Mouse (Mus musculus): ENCODE data around the gene H2al1f. TPM values are rescaled to one million over a fixed set of nuclear protein-coding genes. Genes with fewer than 3 reads are reported as not detected.
"Not testable (repeated sequence)": the region's sequence is repeated elsewhere in the genome, so short reads cannot be mapped to it uniquely, and the experiment has no call there.

The H2al1f gene
- not detected for total RNA-seq (2021)

DNA sequence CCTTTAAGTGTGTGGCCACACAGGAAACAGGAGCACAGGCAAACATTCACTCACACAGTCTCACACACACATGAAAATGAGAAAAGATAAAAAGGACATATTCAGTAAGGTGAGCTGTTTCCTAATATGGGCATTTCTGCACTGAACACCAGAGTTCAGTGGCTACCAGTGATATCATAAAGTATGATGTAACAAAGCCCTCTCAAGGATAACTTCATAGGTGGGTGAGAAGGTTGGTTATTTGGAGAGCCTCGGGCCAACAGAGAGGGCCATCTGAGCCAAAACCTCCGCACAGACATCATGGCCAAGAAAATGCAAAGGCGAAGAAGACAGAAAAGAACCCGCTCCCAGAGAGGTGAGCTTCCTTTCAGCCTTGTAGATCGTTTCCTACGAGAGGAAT lies at the start of gene H2al1f:
H2al1f (plus strand) TSS at position 301 of the 400 bp plus-strand sequence.
- intact Hi-C loops (cut with DNase I); DNase-seq: not testable (repeated sequence)

DNA sequence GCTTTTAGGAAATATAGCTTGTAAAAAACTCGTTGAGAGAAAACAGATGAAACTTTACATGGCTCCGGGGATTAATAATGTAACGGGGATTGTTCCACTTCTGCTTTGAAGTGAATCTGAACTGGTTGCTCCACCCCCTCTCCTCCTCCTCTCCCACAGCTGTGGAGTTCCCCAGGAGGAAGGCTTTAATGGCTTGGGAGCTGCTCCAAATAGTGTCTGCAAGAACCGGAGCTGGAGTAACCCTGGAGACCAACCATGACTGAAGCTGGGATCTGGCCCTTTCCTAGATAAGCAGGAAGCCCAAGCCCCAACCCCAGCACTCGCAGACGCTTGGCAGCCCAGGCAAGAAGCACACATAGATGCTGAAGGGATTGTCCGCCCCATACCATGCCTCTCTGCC lies 47.2 kb upstream of the H2al1f start:
- peak in 1 of 2 experiments; percentile 5 for DNase-seq
- intact Hi-C loops (cut with DNase I): no loop called here

DNA sequence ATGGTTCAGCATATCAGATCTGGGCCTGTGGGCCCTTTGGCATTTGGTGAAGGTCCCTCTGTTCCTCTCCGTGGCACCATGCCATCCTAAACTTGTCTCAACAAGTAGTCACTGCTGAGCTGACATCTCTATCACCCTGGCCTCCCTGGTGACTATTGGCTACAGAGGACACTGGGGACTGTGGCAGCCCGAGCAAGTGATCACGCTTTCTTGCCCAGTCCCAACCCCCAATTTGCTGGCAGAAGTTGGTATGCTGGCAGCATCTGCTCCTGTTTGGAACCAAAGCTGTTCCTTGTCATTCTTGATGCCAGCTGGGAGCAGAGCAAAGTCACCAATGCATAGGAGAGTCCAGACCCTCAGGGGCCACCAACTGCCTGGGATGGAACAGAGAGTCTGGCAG lies 45.9 kb upstream of the H2al1f start:
- intact Hi-C loops (cut with DNase I): no loop called here
- DNase-seq: peak in 1 of 2 experiments; percentile 17

DNA sequence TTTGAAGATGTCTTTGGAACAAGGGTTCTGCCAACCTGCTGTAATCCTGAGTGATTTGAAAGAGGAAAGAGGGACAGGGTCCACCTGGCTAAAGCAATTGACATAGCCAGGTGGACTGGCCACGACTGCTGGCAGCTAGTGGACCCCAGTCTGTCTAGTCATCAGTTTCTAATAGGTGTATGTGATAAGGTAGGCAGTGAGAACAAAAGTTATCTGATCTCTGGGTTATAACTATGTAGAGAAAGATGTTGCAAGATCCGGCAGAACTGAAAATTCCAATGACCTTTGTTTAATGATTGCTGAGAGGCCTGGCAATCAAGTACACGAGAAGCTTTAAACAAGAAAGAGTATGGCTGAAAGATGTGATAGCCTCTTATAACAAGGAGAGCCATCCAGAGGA lies 41.8 kb upstream of the H2al1f start:
- intact Hi-C loops (cut with DNase I): no loop called here
- no peak for DNase-seq

DNA sequence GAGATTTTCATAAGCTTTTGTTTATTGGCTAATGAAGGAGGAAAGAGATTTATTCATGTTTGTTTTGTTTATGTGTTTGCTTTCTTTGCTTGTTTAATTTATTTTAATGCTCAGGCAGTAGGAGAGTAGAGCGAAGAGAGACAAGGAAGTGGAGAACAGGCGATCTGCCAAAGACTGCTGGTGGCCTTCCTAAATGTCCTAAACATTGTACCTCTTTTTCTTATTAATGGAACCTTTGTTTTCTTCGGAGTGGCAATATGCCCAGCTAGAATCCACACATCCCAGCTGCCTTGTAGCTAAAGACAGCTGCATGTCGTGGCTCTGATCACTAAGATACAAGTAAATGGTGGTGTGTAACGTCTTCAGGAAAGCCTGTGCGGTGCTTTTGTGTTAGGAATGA lies 37.9 kb upstream of the H2al1f start:
- DNase-seq: no peak
- intact Hi-C loops (cut with DNase I): no loop called here

DNA sequence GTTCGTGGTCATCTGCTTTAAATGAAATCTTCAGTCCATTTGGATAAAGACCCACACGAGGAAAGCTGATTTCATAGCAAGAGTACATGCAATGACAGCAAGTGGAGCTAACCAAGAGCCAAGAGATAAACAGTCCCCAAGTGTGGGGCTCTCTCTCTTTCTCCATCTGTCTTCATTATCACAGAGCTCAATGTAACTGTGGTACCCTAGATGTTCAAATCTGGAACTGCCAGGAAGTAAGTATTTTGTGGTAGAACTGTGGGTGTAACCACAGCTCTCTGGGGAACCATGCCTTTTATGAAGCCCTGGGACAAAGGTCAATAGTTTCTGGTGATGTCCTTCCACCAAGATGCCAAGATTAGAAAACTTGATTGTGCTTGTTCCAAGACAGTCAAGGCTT lies 34.2 kb upstream of the H2al1f start:
- intact Hi-C loops (cut with DNase I): no loop called here
- DNase-seq: no peak

DNA sequence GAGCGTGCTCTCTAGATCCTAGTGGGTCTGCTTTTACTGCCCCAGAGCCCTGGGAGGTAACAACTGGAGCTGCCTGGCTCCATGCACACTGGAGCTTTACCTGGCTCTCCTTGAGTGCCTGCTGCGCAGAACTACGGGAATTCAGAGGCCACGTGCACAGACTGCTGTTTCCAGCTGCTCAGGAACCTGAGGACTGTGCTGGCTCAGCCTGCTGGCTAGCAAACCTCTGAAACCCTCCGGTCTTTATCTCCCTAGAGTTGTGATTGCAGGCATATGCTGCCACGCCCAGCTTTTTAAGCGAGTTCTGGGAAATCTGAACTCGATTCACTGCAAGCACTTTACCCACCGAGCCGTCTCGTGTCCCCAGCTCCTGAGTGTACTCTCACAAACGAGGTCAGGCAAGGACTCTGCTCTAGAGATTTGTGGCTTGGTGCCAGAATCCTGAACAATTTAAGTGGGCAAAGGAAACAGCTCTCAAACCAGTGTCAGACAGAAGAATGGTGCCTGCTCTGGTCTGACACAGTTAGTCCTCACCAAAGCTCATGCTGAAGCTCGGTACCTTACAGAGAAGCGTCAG lies 26.6 kb upstream of the H2al1f start:
- peak; percentile 6 to 10 for DNase-seq
- intact Hi-C loops (cut with DNase I): no loop called here

DNA sequence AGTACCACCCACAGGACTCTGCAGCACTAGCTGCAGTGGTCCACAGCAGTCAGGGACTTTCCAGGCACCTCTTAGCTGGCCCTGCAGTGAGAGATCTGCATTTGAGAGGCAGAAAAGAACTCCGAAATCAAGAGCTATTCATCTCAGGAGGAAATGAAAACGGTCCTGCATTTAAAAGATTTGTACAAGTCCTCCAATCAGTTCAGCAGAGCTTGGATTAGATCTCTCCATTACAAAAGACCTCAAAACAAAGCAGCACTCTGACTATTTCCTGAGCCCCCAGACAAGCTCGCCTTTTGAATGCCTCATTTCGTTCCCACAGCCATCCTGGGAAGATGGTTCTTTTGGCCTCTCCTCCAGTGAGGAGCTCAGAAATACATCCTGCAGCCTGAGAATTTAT lies 25.7 kb upstream of the H2al1f start:
- intact Hi-C loops (cut with DNase I): no loop called here

DNA sequence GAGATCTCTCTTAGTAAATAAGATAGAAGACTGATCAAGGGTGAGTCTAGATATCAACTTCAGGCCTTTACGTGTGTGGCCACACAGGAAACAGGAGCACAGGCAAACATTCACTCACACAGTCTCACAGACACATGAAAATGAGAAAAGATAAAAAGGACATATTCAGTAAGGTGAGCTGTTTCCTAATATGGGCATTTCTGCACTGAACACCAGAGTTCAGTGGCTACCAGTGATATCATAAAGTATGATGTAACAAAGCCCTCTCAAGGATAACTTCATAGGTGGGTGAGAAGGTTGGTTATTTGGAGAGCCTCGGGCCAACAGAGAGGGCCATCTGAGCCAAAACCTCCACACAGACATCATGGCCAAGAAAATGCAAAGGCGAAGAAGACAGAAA lies 16.0 kb upstream of the H2al1f start, which contains the start of gene H2al1a:
H2al1a (plus strand) TSS at position 301 of the 400 bp plus-strand sequence.
- DNase-seq; intact Hi-C loops (cut with DNase I): not testable (repeated sequence)

More for the DNA sequence above, 25.7 kb upstream of the H2al1f start:
- no peak for DNase-seq

DNA sequence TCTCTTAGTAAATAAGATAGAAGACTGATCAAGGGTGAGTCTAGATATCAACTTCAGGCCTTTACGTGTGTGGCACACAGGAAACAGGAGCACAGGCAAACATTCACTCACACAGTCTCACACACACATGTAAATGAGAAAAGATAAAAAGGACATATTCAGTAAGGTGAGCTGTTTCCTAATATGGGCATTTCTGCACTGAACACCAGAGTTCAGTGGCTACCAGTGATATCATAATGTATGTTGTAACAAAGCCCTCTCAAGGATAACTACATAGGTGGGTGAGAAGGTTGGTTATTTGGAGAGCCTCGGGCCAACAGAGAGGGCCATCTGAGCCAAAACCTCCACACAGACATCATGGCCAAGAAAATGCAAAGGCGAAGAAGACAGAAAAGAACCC lies 12.8 kb upstream of the H2al1f start, which contains the start of gene H2al1b:
H2al1b (plus strand) TSS at position 301 of the 400 bp plus-strand sequence.
- intact Hi-C loops (cut with DNase I); DNase-seq: not testable (repeated sequence)

DNA sequence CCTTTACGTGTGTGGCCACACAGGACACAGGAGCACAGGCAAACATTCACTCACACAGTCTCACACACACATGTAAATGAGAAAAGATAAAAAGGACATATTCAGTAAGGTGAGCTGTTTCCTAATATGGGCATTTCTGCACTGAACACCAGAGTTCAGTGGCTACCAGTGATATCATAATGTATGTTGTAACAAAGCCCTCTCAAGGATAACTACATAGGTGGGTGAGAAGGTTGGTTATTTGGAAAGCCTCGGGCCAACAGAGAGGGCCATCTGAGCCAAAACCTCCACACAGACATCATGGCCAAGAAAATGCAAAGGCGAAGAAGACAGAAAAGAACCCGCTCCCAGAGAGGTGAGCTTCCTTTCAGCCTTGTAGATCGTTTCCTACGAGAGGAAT lies 9.6 kb upstream of the H2al1f start, which contains the start of gene H2al1c:
H2al1c (plus strand) TSS at position 301 of the 400 bp plus-strand sequence.
- intact Hi-C loops (cut with DNase I); DNase-seq: not testable (repeated sequence)

DNA sequence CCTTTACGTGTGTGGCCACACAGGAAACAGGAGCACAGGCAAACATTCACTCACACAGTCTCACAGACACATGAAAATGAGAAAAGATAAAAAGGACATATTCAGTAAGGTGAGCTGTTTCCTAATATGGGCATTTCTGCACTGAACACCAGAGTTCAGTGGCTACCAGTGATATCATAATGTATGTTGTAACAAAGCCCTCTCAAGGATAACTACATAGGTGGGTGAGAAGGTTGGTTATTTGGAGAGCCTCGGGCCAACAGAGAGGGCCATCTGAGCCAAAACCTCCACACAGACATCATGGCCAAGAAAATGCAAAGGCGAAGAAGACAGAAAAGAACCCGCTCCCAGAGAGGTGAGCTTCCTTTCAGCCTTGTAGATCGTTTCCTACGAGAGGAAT lies 6.4 kb upstream of the H2al1f start, which contains the start of gene H2al1d:
H2al1d (plus strand) TSS at position 301 of the 400 bp plus-strand sequence.
- intact Hi-C loops (cut with DNase I); DNase-seq: not testable (repeated sequence)

DNA sequence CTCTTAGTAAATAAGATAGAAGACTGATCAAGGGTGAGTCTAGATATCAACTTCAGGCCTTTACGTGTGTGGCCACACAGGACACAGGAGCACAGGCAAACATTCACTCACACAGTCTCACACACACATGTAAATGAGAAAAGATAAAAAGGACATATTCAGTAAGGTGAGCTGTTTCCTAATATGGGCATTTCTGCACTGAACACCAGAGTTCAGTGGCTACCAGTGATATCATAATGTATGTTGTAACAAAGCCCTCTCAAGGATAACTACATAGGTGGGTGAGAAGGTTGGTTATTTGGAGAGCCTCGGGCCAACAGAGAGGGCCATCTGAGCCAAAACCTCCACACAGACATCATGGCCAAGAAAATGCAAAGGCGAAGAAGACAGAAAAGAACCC lies 3.3 kb upstream of the H2al1f start, which contains the start of gene H2al1e:
H2al1e (plus strand) TSS at position 301 of the 400 bp plus-strand sequence.
- intact Hi-C loops (cut with DNase I); DNase-seq: not testable (repeated sequence)

DNA sequence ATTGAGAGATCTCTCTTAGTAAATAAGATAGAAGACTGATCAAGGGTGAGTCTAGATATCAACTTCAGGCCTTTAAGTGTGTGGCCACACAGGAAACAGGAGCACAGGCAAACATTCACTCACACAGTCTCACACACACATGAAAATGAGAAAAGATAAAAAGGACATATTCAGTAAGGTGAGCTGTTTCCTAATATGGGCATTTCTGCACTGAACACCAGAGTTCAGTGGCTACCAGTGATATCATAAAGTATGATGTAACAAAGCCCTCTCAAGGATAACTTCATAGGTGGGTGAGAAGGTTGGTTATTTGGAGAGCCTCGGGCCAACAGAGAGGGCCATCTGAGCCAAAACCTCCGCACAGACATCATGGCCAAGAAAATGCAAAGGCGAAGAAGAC lies 3.0 kb downstream of the H2al1f start, which contains the start of gene H2al1g:
H2al1g (plus strand) TSS at position 301 of the 400 bp plus-strand sequence.
- intact Hi-C loops (cut with DNase I); DNase-seq: not testable (repeated sequence)

DNA sequence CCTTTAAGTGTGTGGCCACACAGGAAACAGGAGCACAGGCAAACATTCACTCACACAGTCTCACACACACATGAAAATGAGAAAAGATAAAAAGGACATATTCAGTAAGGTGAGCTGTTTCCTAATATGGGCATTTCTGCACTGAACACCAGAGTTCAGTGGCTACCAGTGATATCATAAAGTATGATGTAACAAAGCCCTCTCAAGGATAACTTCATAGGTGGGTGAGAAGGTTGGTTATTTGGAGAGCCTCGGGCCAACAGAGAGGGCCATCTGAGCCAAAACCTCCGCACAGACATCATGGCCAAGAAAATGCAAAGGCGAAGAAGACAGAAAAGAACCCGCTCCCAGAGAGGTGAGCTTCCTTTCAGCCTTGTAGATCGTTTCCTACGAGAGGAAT lies 6.2 kb downstream of the H2al1f start, which contains the start of gene H2al1h:
H2al1h (plus strand) TSS at position 301 of the 400 bp plus-strand sequence.
- intact Hi-C loops (cut with DNase I); DNase-seq: not testable (repeated sequence)

DNA sequence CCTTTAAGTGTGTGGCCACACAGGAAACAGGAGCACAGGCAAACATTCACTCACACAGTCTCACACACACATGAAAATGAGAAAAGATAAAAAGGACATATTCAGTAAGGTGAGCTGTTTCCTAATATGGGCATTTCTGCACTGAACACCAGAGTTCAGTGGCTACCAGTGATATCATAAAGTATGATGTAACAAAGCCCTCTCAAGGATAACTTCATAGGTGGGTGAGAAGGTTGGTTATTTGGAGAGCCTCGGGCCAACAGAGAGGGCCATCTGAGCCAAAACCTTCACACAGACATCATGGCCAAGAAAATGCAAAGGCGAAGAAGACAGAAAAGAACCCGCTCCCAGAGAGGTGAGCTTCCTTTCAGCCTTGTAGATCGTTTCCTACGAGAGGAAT lies 9.4 kb downstream of the H2al1f start, which contains the start of gene H2al1i:
H2al1i (plus strand) TSS at position 301 of the 400 bp plus-strand sequence.
- intact Hi-C loops (cut with DNase I); DNase-seq: not testable (repeated sequence)

DNA sequence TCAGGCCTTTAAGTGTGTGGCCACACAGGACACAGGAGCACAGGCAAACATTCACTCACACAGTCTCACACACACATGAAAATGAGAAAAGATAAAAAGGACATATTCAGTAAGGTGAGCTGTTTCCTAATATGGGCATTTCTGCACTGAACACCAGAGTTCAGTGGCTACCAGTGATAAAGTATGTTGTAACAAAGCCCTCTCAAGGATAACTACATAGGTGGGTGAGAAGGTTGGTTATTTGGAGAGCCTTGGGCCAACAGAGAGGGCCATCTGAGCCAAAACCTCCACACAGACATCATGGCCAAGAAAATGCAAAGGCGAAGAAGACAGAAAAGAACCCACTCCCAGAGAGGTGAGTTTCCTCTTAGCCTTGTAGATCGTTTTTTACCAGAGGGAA lies 12.6 kb downstream of the H2al1f start, which contains the start of gene H2al1j:
H2al1j (plus strand) TSS at position 301 of the 400 bp plus-strand sequence.
- DNase-seq; intact Hi-C loops (cut with DNase I): not testable (repeated sequence)

DNA sequence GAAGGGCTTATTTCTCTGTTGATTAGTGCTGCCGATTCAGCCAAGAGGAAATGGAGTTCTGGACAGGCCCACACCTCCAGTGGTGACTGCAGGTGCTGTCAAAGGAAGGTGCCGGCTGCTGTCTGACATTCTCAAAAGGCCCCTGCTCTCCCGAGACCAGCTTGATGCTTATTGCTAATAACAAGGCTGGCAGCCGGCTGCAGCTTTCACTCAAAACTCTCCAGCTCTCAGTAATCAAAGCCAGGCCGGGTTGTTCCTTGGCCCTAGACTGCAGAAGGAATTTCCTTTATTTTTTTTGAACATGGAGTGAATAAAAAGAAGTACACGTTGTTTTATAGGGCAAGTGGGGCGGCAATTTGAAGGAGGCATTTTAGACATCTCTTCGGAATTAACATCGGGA lies 30.8 kb downstream of the H2al1f start:
- DNase-seq: peak; percentile 5 to 17
- intact Hi-C loops (cut with DNase I): no loop called here

DNA sequence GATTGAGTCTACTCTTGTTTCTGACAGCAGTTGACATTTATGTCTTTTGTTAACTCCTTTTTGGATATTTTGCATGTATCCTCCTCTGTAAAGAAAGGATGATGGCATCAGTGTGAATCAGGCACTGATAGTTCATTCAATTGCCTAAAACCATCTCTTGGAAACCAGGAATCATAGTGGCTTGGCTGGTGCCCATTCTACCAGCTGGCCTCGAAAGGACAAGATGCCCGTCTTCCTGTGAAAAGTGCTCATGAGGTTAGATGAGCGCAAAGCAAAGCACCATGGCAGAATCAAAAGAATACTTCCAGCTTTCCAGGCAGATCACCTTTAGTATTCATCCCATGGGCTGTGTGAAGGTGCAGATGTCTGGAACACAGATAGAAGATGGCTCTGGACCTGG lies 31.8 kb downstream of the H2al1f start:
- DNase-seq: no peak
- intact Hi-C loops (cut with DNase I): no loop called here

DNA sequence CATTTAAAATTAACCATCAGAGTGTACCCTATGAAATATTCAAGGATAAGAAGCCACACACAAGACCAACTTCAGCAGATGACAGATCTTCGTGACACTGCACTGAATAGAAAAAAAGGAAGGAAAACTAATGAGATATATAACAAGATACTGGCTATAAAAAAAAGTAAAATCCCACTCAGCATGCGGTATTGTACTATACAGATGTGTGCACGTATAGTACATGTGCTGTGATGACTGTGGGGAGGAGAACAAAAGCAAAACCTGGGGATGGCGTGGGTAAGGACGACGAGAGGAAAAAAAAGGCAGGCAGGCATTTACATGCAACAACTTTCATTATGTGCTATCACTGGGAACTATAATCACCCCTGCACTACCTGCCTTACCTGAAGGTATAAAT lies 45.9 kb downstream of the H2al1f start:
- intact Hi-C loops (cut with DNase I): no loop called here
- no peak for DNase-seq

DNA sequence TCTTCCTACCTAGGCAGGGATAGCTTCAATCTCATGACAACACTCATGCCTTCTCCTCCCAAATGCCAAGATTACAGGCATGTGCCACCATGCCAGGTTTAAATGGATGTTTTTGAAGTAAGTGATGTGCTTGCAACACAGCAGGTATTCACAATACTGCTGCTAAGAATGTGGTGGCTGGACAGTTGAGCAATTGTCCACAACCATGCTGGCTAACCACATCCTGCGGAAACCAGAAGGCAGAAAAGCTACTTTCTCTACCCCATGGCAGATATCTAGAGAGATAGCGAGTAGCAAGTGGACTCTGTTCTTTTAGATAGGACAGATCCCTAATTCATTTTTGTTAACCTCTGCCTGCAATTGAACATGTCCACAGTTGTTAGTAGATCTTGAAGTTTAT lies 46.3 kb downstream of the H2al1f start:
- intact Hi-C loops (cut with DNase I): no loop called here
- no peak for DNase-seq

DNA sequence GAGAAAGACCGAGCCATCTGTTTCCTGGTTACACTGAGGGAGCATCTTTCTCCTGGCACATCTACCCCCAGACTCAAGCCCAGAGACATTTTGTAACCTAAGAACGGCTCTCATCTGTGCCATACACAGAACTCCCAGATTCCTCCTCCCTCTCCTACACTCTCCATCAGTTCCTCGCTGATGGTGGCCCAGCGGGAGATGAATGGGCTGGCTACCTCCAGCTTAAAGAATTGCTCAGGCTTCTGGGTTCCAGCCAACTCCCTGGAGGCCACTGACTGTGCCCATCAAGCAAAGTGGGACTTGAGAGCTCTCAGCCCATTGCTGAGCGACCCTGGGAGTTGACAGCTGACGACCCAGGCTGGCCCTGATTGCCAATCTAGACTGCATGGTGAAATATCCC lies 48.9 kb downstream of the H2al1f start:
- DNase-seq: no peak
- intact Hi-C loops (cut with DNase I): no loop called here

Measured in heart, postnatal 36 days (tissue).